Mouse (Mus musculus): ENCODE results near the gene Xlr3b.
"Not testable (repeated sequence)": the region's sequence is repeated elsewhere in the genome, so short reads cannot be mapped to it uniquely, and the experiment has no call there.

DNA sequence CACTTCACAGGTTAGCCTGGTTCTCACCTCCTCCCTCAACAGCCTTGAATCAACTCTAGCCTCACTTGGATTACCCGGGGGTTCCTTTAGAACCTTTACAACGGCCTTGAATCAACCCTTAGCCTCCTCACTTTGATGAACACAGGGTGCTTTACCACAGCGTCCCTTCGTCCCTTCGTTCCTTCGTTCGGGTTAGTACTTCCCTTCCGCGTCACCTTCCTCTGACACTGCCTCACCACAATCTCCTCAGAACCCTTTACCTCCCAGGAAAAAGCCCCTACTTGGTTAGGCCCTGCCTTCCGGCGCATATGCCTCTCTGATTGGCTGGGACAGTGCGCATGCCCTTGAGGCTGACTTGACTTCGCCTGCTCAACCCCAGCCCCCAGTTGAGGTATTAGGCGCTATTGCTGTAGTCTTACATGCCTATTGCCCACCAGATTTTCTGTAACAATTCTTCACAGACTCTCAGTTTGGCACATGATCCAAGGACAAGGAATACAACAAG is 50.9 kb downstream of the Xlr3b start, which contains the start of gene Xlr4c:
- not testable (repeated sequence) for TF ChIP-seq CTCF (conservative IDR thresholded peaks at IDR 0.05; ENCODE audit: low read length); NANOG (IDR thresholded peaks at IDR 0.05; ENCODE audit: borderline replicate concordance, low read length); POU5F1 (IDR thresholded peaks at IDR 0.05; ENCODE audit: borderline replicate concordance, low read length)

Data from E14TG2a.4 (cell line).